15 mouse cellular contexts compared by ENCODE assay signal in the genomic region with DNA sequence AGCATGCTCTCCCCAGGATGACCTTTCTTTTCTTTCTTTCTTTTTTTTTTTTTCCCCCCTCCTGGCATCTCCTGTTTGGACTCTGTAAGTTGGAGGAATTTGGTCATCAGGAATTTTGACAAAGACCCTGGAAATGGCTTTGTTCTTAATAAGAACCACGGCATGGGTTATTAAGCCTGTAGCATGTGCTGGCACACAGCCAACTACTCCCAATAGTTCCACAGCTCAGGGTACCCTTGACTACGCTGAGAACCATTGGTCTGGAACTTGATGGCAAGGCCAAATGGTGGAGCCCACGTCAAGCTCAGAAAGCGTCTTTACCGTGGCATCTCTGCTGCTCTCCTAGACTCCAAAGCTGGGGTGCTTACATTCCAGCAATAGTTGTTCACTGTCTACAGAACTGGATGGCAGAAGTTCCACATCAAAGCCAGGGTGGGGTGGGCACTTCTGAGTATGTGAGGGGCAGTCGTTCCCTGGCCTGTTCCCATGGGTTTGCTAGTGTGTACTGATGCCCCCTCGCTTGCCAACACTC. TPM values are rescaled to one million over a fixed set of nuclear protein-coding genes. Genes with fewer than 3 reads are reported as not detected.
A peak's percentile ranks its signal among the peaks of the same experiment; 100 is the strongest.
DNase-seq lines count a peak whose midpoint lies in the region; ATAC-seq and TF ChIP-seq lines count a peak whose summit lies in the region.
"Had no signal": no experiment of that assay in that cellular context is flagged by ENCODE, and none has a peak within 500 bp of the region (broad histone marks: within the 10 kb centered on the region; RNA-seq: fewer than 3 reads in every experiment).

No protein-coding gene starts in this region.

- H3K9me3 ChIP-seq in kidney, embryonic 15.5 days (replicated peaks) = no peaks in the 10 kb centered on the region
- no peaks in the 10 kb centered on the region for H3K9me3 ChIP-seq in limb, embryonic 14.5 days (ENCODE audit: control insufficient read depth, low read length)
- H3K9me3 ChIP-seq: midbrain, embryonic 15.5 days had no signal

- no peaks in the 10 kb centered on the region for H3K27me3 ChIP-seq in kidney, embryonic 15.5 days
- no peaks in the 10 kb centered on the region for H3K27me3 ChIP-seq in limb, embryonic 14.5 days (ENCODE audit: control insufficient read depth, insufficient read depth, low read length)
- H3K27me3 ChIP-seq: midbrain, embryonic 15.5 days had no signal

- WGBS in kidney, embryonic 15.5 days = 57% methylated on average over 7 of the region's 7 CpGs
- 69% methylated on average over 7 of the region's 7 CpGs for WGBS in limb, embryonic 14.5 days

- H3K27ac ChIP-seq in kidney, embryonic 15.5 days = peak overlapping the region; percentile 70
- no peak overlapping the region for H3K27ac ChIP-seq in limb, embryonic 14.5 days (replicated peaks; ENCODE audit: low read depth, low read length)
- H3K27ac ChIP-seq: midbrain, embryonic 15.5 days had no signal

- H3K4me3 ChIP-seq in kidney, embryonic 15.5 days (replicated peaks) = no peak overlapping the region
- no peak overlapping the region for H3K4me3 ChIP-seq in limb, embryonic 14.5 days (replicated peaks; ENCODE audit: low read length)
- H3K4me3 ChIP-seq: midbrain, embryonic 15.5 days had no signal

- no peak overlapping the region for H3K9ac ChIP-seq in kidney, embryonic 15.5 days
- no peak overlapping the region for H3K9ac ChIP-seq in limb, embryonic 14.5 days (ENCODE audit: low read depth, low read length, severe bottlenecking)
- H3K9ac ChIP-seq: forebrain, postnatal 0 days; midbrain, embryonic 15.5 days had no signal

- TF ChIP-seq POLR2A in limb, embryonic 14.5 days (IDR thresholded peaks at IDR 0.05; ENCODE audit: borderline replicate concordance, extremely low read depth, insufficient read depth, insufficient read length) = no peak

- peaks cover 33% of the 10 kb centered on the region for H3K4me1 ChIP-seq in kidney, embryonic 15.5 days
- H3K4me1 ChIP-seq in limb, embryonic 14.5 days (ENCODE audit: control insufficient read depth, insufficient read depth, low read length) = peaks cover 17% of the 10 kb centered on the region
- H3K4me1 ChIP-seq: midbrain, embryonic 15.5 days had no signal

- intact Hi-C loops in left cerebral cortex, postnatal 4 days (cut with DNase I) = no loop called here

- no peaks in the 10 kb centered on the region for H3K36me3 ChIP-seq in kidney, embryonic 15.5 days
- H3K36me3 ChIP-seq in limb, embryonic 14.5 days (ENCODE audit: control insufficient read depth, insufficient read depth, low read length) = no peaks in the 10 kb centered on the region
- H3K36me3 ChIP-seq: midbrain, embryonic 15.5 days had no signal

- ATAC-seq in kidney, embryonic 15.5 days (replicated peaks; ENCODE audit: low FRiP score) = peak; percentile 71
- no peak for ATAC-seq in limb, embryonic 14.5 days (ENCODE audit: low FRiP score, low read depth)
- ATAC-seq in frontal cortex, adult (ENCODE audit: low TSS enrichment) = no peak
- ATAC-seq: forebrain, postnatal 0 days; intestine, postnatal 0 days; midbrain, embryonic 15.5 days had no signal

- peak; percentile 24 for DNase-seq in left cerebral cortex, postnatal 4 days
- DNase-seq in left cerebral cortex, adult 18-20 months (ENCODE audit: low spot score in 2 of 2) = no peak
- peak; percentile 54 for DNase-seq in kidney, adult 11 months
- DNase-seq in limb, embryonic 14.5 days (ENCODE audit: low spot score) = peak; percentile 40
- no peak for DNase-seq in layer of hippocampus, adult 9-10 months (ENCODE audit: low spot score)
- DNase-seq: cerebellum, postnatal 14 days; forebrain, postnatal 0 days; heart, adult 18-20 months; right cerebral cortex, postnatal 25 days; thymus, postnatal 14 days had no signal

- no peak overlapping the region for H3K4me2 ChIP-seq in kidney, embryonic 15.5 days
- H3K4me2 ChIP-seq in limb, embryonic 14.5 days (replicated peaks; ENCODE audit: low read depth, low read length, severe bottlenecking) = no peak overlapping the region
- H3K4me2 ChIP-seq: liver, embryonic 11.5 days; midbrain, embryonic 15.5 days had no signal

RNA-seq across cellular contexts. Expression of a gene that starts 21.7 kb away (rescaled TPM):
- 1 to 10 TPM; 3.0 to 3.3 TPM for total RNA-seq in left cerebral cortex, postnatal 4 days (2021)
- total RNA-seq in left cerebral cortex, adult 18-20 months (2021) = 10 to 100 TPM; 12.6 to 14.5 TPM
- polyA plus RNA-seq in kidney, embryonic 15.5 days (2015; fragmentation: Nextera tagmentation; extraction: Ambion mirVana) = 18.2 and 18.8 TPM in 2 replicates
- polyA plus RNA-seq in limb, embryonic 14.5 days (2012; rRNA removed) = 22.7 and 23.7 TPM in 2 replicates
- 5.6 and 7.9 TPM in 2 replicates for polyA plus RNA-seq in limb, embryonic 14.5 days (2014; fragmentation: Nextera tagmentation; extraction: Ambion mirVana)

Comparison
In these comparisons a context has a peak if more than half of its experiments do, and no peak if none do; other contexts are left out.
1. DNase-seq: peak in left cerebral cortex, postnatal 4 days (single experiment), kidney, adult 11 months (single experiment) and limb, embryonic 14.5 days (single experiment); none in left cerebral cortex, adult 18-20 months (0 of 2) and layer of hippocampus, adult 9-10 months (single experiment).